Comparison of ENCODE assay signal across 36 mouse cellular contexts in genomic region chr17:24861785-24862184, GRCm38 (mm10). TPM values are rescaled to one million over a fixed set of nuclear protein-coding genes. Genes with fewer than 3 reads are reported as not detected.
"Had no signal": no experiment of that assay in that cellular context is flagged by ENCODE, and none has a peak within 500 bp of the region (broad histone marks: within the 10 kb centered on the region; RNA-seq: fewer than 3 reads in every experiment).

No protein-coding gene starts in this region.

- H3K4me1 ChIP-seq: limb, embryonic 10.5 days; limb, embryonic 12.5 days; limb, embryonic 13.5 days; limb, embryonic 15.5 days; lung, embryonic 15.5 days; midbrain, embryonic 10.5 days; midbrain, embryonic 12.5 days; midbrain, embryonic 13.5 days; midbrain, embryonic 15.5 days had no signal

- H3K4me3 ChIP-seq: left cerebral cortex, adult 2 months; limb, embryonic 10.5 days; limb, embryonic 12.5 days; limb, embryonic 13.5 days; limb, embryonic 15.5 days; lung, embryonic 15.5 days; megakaryocyte, embryonic 14.5 days; midbrain, embryonic 10.5 days; midbrain, embryonic 12.5 days; midbrain, embryonic 13.5 days; midbrain, embryonic 15.5 days; myocyte had no signal

- DNase-seq: left cerebral cortex, postnatal 4 days; liver, postnatal 0 days; lung, adult 18-20 months; lung, adult 2 months; lung, embryonic 14.5 days; lung, postnatal 10 days; lung, postnatal 14 days; lung, postnatal 36 days; midbrain, embryonic 14.5 days had no signal

- H3K4me2 ChIP-seq: limb, embryonic 12.5 days; limb, embryonic 13.5 days; limb, embryonic 15.5 days; liver, embryonic 11.5 days; lung, embryonic 14.5 days; lung, embryonic 15.5 days; midbrain, embryonic 11.5 days; midbrain, embryonic 12.5 days; midbrain, embryonic 13.5 days; midbrain, embryonic 15.5 days had no signal

- H3K9ac ChIP-seq: limb, embryonic 12.5 days; limb, embryonic 13.5 days; limb, embryonic 15.5 days; liver, embryonic 14.5 days; liver, postnatal 0 days; lung, embryonic 14.5 days; lung, embryonic 15.5 days; midbrain, embryonic 12.5 days; midbrain, embryonic 13.5 days; midbrain, embryonic 15.5 days had no signal

- H3K9me3 ChIP-seq: limb, embryonic 10.5 days; limb, embryonic 12.5 days; limb, embryonic 13.5 days; limb, embryonic 15.5 days; lung, embryonic 15.5 days; megakaryocyte, embryonic 14.5 days; midbrain, embryonic 10.5 days; midbrain, embryonic 12.5 days; midbrain, embryonic 13.5 days; midbrain, embryonic 15.5 days had no signal

- H3K27ac ChIP-seq: left cerebral cortex, adult 2 months; limb, embryonic 10.5 days; limb, embryonic 12.5 days; limb, embryonic 13.5 days; limb, embryonic 15.5 days; lung, embryonic 15.5 days; macrophage; midbrain, embryonic 10.5 days; midbrain, embryonic 12.5 days; midbrain, embryonic 13.5 days; midbrain, embryonic 15.5 days had no signal

- H3K27me3 ChIP-seq: limb, embryonic 12.5 days; limb, embryonic 13.5 days; limb, embryonic 15.5 days; lung, embryonic 15.5 days; megakaryocyte, embryonic 14.5 days; midbrain, embryonic 12.5 days; midbrain, embryonic 13.5 days; midbrain, embryonic 15.5 days had no signal

- ATAC-seq: liver, postnatal 0 days; lung, postnatal 0 days; midbrain, embryonic 13.5 days; midbrain, embryonic 15.5 days; midbrain, embryonic 16.5 days had no signal

RNA-seq across cellular contexts. Expression of gene Igfals, which starts 4.0 kb away (rescaled TPM):
- total RNA-seq: left cerebral cortex, adult 18-20 months; left cerebral cortex, adult 2 months; left cerebral cortex, postnatal 14 days; left cerebral cortex, postnatal 25 days; left cerebral cortex, postnatal 36 days; megakaryocyte progenitor cell, adult 5-6 weeks; megakaryocyte, adult 5-6 weeks; megakaryocyte-erythroid progenitor cell, adult 5-6 weeks; midbrain, postnatal 0 days; monocyte, adult 5-6 weeks had no signal
- polyA plus RNA-seq: macrophage; midbrain, embryonic 13.5 days; midbrain, embryonic 14.5 days; midbrain, embryonic 16.5 days; myocyte had no signal
